Mouse (Mus musculus): Measurements from ENCODE around the gene Pxn. TPM values are rescaled to one million over a fixed set of nuclear protein-coding genes. Genes with fewer than 3 reads are reported as not detected.
A peak's percentile ranks its signal among the peaks of the same experiment; 100 is the strongest.

Pxn gene
- polyA plus RNA-seq, 1 experiment, result 35.1 TPM

GRCm38 (mm10) chr5:115542635-115543384 is 36.3 kb downstream of the Pxn start:
- H3K9ac ChIP-seq (ENCODE audit: low read depth, poor library complexity, severe bottlenecking), result peak overlapping the region; percentile 25
- TF ChIP-seq CTCF (IDR thresholded peaks at IDR 0.05; ENCODE audit: low read depth, low read length), result no peak
- TF ChIP-seq POLR2A (IDR thresholded peaks at IDR 0.05; ENCODE audit: insufficient read depth, low read length), result no peak
- no peak for TF ChIP-seq EP300 (IDR thresholded peaks at IDR 0.05; ENCODE audit: insufficient read depth, low read depth, low read length)
- peak overlapping the region; percentile 54 for H3K4me3 ChIP-seq (ENCODE audit: low read depth, low read length)

GRCm38 (mm10) chr5:115543509-115544253 is 37.2 kb downstream of the Pxn start:
- Histone ChIP-seq H3K9ac (ENCODE audit: low read depth, poor library complexity, severe bottlenecking) (0 out of 2 replicates have a peak overlapping the region, but pooled peaks have one; percentile 25), H3K27me3 (ENCODE audit: control insufficient read depth, insufficient read depth, low read length, poor library complexity, severe bottlenecking) (no peaks in the 10 kb centered on the region), H3K4me3 (ENCODE audit: low read depth, low read length) (no peak overlapping the region), H3K27ac (ENCODE audit: insufficient read depth, low read length) (no peak overlapping the region), H3K9me3 (replicated peaks; ENCODE audit: control insufficient read depth, insufficient read depth, low read length, poor library complexity, severe bottlenecking) (no peaks in the 10 kb centered on the region), H3K4me1 (ENCODE audit: control insufficient read depth, insufficient read depth, low read length) (peaks cover 4% of the 10 kb centered on the region), H3K36me3 (ENCODE audit: control insufficient read depth, insufficient read depth, low read length, poor library complexity, severe bottlenecking) (no peaks in the 10 kb centered on the region)
- TF ChIP-seq EP300 (IDR thresholded peaks at IDR 0.05; ENCODE audit: insufficient read depth, low read depth, low read length), result no peak
- TF ChIP-seq CTCF (IDR thresholded peaks at IDR 0.05; ENCODE audit: low read depth, low read length), result no peak
- TF ChIP-seq POLR2A (IDR thresholded peaks at IDR 0.05; ENCODE audit: insufficient read depth, low read length), result no peak

More at GRCm38 (mm10) chr5:115542635-115543384, 36.3 kb downstream of the Pxn start:
- H3K36me3 ChIP-seq (ENCODE audit: control insufficient read depth, insufficient read depth, low read length, poor library complexity, severe bottlenecking), result no peaks in the 10 kb centered on the region
- H3K9me3 ChIP-seq (replicated peaks; ENCODE audit: control insufficient read depth, insufficient read depth, low read length, poor library complexity, severe bottlenecking), result no peaks in the 10 kb centered on the region
- H3K27ac ChIP-seq (ENCODE audit: insufficient read depth, low read length), result no peak overlapping the region; the same call in 1 of the 2 replicates
- H3K4me1 ChIP-seq (ENCODE audit: control insufficient read depth, insufficient read depth, low read length), result peaks cover 4% of the 10 kb centered on the region
- no peaks in the 10 kb centered on the region for H3K27me3 ChIP-seq (ENCODE audit: control insufficient read depth, insufficient read depth, low read length, poor library complexity, severe bottlenecking)

GRCm38 (mm10) chr5:115544655-115545185 is 38.2 kb downstream of the Pxn start:
- H3K9me3 ChIP-seq (replicated peaks; ENCODE audit: control insufficient read depth, insufficient read depth, low read length, poor library complexity, severe bottlenecking), result no peaks in the 10 kb centered on the region
- H3K4me1 ChIP-seq (ENCODE audit: control insufficient read depth, insufficient read depth, low read length), result peaks cover 2% of the 10 kb centered on the region
- H3K36me3 ChIP-seq (ENCODE audit: control insufficient read depth, insufficient read depth, low read length, poor library complexity, severe bottlenecking), result no peaks in the 10 kb centered on the region
- no peak overlapping the region for H3K27ac ChIP-seq (ENCODE audit: insufficient read depth, low read length)
- no peak overlapping the region for H3K9ac ChIP-seq (ENCODE audit: low read depth, poor library complexity, severe bottlenecking)
- H3K4me3 ChIP-seq (ENCODE audit: low read depth, low read length), result no peak overlapping the region
- H3K27me3 ChIP-seq (ENCODE audit: control insufficient read depth, insufficient read depth, low read length, poor library complexity, severe bottlenecking), result no peaks in the 10 kb centered on the region
- no peak for TF ChIP-seq EP300 (IDR thresholded peaks at IDR 0.05; ENCODE audit: insufficient read depth, low read depth, low read length)
- no peak for TF ChIP-seq CTCF (IDR thresholded peaks at IDR 0.05; ENCODE audit: low read depth, low read length)
- no peak for TF ChIP-seq POLR2A (IDR thresholded peaks at IDR 0.05; ENCODE audit: insufficient read depth, low read length)

DNA sequence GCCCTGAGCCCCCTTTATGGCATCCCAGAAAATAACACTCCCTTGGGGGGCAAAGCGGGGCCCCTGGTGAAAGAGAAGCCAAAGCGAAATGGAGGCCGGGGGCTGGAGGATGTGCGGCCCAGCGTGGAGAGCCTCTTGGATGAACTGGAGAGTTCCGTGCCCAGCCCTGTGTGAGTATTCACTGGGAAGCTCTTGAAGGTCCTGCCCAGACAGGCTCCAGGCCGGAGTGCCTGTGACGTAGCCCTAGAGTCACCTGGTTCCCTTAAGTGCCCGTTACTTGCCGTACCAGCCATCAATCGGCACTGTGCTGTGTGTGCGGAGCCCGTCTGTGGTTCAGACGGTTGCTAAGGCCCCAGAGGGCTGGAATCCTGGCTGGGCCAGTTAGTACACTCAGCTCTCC is 39.2 kb downstream of the Pxn start:
- Histone ChIP-seq H3K9ac (ENCODE audit: low read depth, poor library complexity, severe bottlenecking) (no peak overlapping the region), H3K27me3 (ENCODE audit: control insufficient read depth, insufficient read depth, low read length, poor library complexity, severe bottlenecking) (no peaks in the 10 kb centered on the region), H3K4me1 (ENCODE audit: control insufficient read depth, insufficient read depth, low read length) (peaks cover 2% of the 10 kb centered on the region), H3K27ac (ENCODE audit: insufficient read depth, low read length) (no peak overlapping the region), H3K36me3 (ENCODE audit: control insufficient read depth, insufficient read depth, low read length, poor library complexity, severe bottlenecking) (no peaks in the 10 kb centered on the region), H3K9me3 (replicated peaks; ENCODE audit: control insufficient read depth, insufficient read depth, low read length, poor library complexity, severe bottlenecking) (no peaks in the 10 kb centered on the region), H3K4me3 (ENCODE audit: low read depth, low read length) (no peak overlapping the region)
- TF ChIP-seq POLR2A (IDR thresholded peaks at IDR 0.05; ENCODE audit: insufficient read depth, low read length), result no peak
- TF ChIP-seq EP300 (IDR thresholded peaks at IDR 0.05; ENCODE audit: insufficient read depth, low read depth, low read length), result no peak
- no peak for TF ChIP-seq CTCF (IDR thresholded peaks at IDR 0.05; ENCODE audit: low read depth, low read length)

GRCm38 (mm10) chr5:115546536-115546935 is 40.1 kb downstream of the Pxn start:
- Histone ChIP-seq H3K36me3 (ENCODE audit: control insufficient read depth, insufficient read depth, low read length, poor library complexity, severe bottlenecking) (no peaks in the 10 kb centered on the region), H3K4me3 (ENCODE audit: low read depth, low read length) (no peak overlapping the region), H3K27ac (ENCODE audit: insufficient read depth, low read length) (no peak overlapping the region), H3K27me3 (ENCODE audit: control insufficient read depth, insufficient read depth, low read length, poor library complexity, severe bottlenecking) (no peaks in the 10 kb centered on the region), H3K9me3 (replicated peaks; ENCODE audit: control insufficient read depth, insufficient read depth, low read length, poor library complexity, severe bottlenecking) (no peaks in the 10 kb centered on the region), H3K9ac (ENCODE audit: low read depth, poor library complexity, severe bottlenecking) (no peak overlapping the region), H3K4me1 (ENCODE audit: control insufficient read depth, insufficient read depth, low read length) (peaks cover 2% of the 10 kb centered on the region)
- TF ChIP-seq CTCF (IDR thresholded peaks at IDR 0.05; ENCODE audit: low read depth, low read length) (no peak), POLR2A (IDR thresholded peaks at IDR 0.05; ENCODE audit: insufficient read depth, low read length) (no peak), EP300 (IDR thresholded peaks at IDR 0.05; ENCODE audit: insufficient read depth, low read depth, low read length) (no peak)
